Mouse (Mus musculus): Measurements from ENCODE around the gene A630023A22Rik.

DNA sequence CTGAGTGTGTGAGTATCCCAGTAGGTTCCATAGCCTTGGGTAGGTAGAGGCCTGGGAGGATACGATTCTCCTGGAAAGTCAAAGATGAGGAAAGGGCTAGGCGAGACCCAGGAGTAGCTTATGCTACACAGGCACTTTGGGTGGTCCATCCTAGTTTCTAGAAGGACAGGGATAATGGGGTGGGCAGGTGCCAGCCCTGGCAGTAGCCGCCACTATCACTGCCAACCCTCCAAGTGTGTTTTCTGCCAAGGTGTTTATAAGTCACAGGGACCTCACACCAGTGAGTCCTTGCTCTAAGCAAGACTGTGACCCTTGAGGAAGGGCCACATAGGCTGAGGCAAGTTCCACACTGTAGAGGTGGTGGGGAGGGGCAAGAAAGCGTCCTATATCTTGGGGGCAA is 61.3 kb downstream of the A630023A22Rik start:
- no peak for TF ChIP-seq CTCF (IDR thresholded peaks at IDR 0.05; ENCODE audit: extremely low read depth, insufficient read depth, insufficient read length, insufficient replicate concordance)
- no peak for TF ChIP-seq POLR2A (IDR thresholded peaks at IDR 0.05; ENCODE audit: low read depth, low read length)
